Mouse (Mus musculus) CD4-positive helper T cell, adult 2 months (primary cell): ENCODE measurements around the gene Spin1.

ENCODE experiments used
- DNase-seq: peaks from one replicate; pipeline ENCODE4 v3.0.0-alpha.2; 2012; ENCODE audit warnings: low read depth, missing footprints, low spot score

Gene Spin1

DNA sequence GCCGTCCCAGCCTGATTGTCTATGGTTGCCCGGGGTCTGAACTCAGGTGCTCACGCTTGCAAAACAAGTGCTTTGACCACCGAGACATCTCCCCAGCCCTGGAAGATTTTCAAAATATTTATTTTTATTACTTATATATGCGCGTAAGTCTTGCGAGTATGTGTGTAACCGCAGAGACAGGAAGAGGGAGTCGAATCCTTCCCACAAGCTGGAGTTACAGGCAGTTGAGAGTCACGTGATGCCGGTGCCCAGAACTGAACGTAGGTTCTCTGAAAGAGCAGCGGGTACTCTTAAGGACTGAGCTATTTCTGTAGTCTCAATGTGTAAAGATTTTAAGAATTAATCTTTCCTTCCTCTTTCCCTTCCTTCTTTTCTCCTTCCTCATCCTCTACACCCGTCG is 93.2 kb downstream of the Spin1 start:
- DNase-seq = peak; percentile 14

DNA sequence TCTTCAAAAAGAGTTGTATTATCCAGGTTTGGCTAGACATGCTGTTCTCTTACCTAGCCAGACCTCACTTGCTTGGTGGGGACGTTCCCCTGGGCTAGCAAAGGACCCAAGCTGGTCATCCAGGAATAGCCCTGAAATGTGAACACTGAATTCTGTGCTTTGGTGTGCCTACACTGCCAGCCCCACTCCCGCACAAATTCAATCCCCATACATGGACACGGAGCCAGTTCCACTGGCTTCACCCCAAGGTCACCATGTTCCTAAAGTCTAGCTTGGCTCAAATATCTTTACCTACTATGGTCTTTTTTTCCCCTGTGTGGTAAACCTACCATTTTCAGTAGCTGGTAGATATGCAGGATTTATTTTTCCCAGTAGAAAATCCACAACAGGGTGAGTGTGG is 97.0 kb downstream of the Spin1 start:
- DNase-seq = no peak

DNA sequence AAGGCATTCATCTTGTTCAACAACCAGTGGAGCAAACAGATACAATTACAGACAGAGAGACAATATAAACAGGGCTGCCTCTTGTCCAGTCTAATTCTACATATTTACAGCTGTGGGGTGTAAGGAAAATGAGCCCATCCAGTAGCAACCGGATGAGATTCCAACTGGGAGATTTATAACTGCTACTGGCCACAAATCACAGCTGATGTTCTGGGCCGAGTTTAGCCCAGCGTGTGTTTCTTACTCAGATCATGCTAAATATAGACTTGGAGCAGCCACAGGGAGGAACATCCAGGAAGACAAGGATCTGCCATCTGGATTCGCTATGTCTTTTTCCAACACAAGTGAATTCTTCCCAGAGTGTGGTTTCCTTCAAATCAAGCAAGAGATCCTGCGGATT is 97.5 kb downstream of the Spin1 start:
- no peak for DNase-seq
